Mouse (Mus musculus): ENCODE results near the gene Ghitm. TPM values are rescaled to one million over a fixed set of nuclear protein-coding genes. Genes with fewer than 3 reads are reported as not detected.
"Not testable (repeated sequence)": the region's sequence is repeated elsewhere in the genome, so short reads cannot be mapped to it uniquely, and the experiment has no call there.

The Ghitm gene
- total and polyA plus RNA-seq, 3 experiments, result 14.0 to 201 (median 188) TPM

DNA sequence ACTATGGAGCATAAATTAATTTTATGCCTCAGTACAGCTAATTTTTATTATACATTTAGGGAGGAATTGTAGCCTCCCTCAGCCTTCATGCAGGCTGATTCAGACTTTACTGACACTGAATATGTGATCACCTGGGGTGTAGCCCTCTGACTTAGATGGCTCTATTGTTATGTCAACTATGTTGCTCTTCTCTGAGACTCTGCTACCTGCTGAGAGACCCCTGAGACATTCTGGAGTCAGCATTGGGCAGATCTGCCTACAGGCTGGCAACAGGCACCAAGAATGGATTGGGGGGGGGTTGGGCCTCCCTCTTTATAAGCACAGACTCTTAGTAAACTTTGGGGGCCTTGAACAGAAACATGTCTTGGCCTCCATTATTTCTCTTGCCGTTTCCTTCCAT is 19.3 kb upstream of the Ghitm start:
- ATAC-seq (ENCODE audit: extremely low read depth, insufficient number of reproducible peaks, low FRiP score, poor library complexity, severe bottlenecking) (no peak), DNase-seq (ENCODE audit: low spot score) (no peak)
- Histone ChIP-seq H3K9me3 (replicated peaks) (no peaks in the 10 kb centered on the region), H3K4me1 (ENCODE audit: insufficient read depth, low read depth, low read length) (no peaks in the 10 kb centered on the region), H3K4me3 (ENCODE audit: low read depth, low read length) (no peak overlapping the region), H3K36me3 (replicated peaks) (no peaks in the 10 kb centered on the region), H3K27me3 (ENCODE audit: insufficient read depth, low read length) (no peaks in the 10 kb centered on the region)
- no peak for TF ChIP-seq TAL1 (conservative IDR thresholded peaks at IDR 0.05; ENCODE audit: low read depth, low read length)
- no peak for TF ChIP-seq GATA1 (IDR thresholded peaks at IDR 0.05; ENCODE audit: borderline replicate concordance, low read length)
- TF ChIP-seq POLR2AphosphoS5 (IDR thresholded peaks at IDR 0.05; ENCODE audit: insufficient replicate concordance, low read depth, low read length), result no peak
- no peak for TF ChIP-seq GATA2 (IDR thresholded peaks at IDR 0.05; ENCODE audit: borderline replicate concordance, low read depth, low read length)
- no peak for TF ChIP-seq CTCF (IDR thresholded peaks at IDR 0.05; ENCODE audit: low read depth, low read length)

DNA sequence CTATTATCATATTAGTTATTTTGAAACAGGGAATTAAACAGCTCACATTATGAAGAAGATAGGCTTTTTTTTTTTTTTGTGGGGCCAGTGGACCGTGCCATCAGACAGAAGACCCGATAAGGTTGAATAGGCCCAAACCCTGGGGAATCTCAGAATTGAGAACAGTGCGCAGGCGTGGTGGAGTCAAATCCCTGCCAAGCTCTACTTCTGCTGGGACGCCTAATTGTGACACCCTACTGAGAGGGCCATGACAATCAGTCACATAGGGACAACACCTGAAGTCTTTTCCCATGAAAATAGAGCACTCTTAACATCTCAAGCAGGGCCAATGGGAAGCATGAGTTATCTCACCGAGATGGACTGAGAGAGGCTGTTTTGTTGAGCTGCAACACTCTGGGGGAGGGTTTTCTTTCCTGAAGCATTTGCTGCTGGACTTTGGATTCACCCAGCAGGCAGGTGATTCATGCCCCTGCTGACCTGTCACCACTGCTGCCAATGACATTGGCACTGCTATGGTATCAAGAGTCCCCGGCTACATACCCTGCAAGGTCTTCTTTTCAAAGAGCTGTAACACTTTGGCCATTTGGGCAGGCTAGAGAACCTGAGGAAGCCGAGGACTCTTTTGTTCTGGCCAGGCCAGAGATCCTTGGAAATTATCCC is 4.1 kb upstream of the Ghitm start:
- Histone ChIP-seq H3K9me3 (replicated peaks) (no peaks in the 10 kb centered on the region), H3K4me1 (ENCODE audit: insufficient read depth, low read depth, low read length) (no peaks in the 10 kb centered on the region), H3K4me3 (ENCODE audit: low read depth, low read length) (no peak overlapping the region), H3K27me3 (ENCODE audit: insufficient read depth, low read length) (no peaks in the 10 kb centered on the region), H3K36me3 (replicated peaks) (no peaks in the 10 kb centered on the region)
- no peak for DNase-seq (ENCODE audit: low spot score)
- TF ChIP-seq GATA2 (IDR thresholded peaks at IDR 0.05; ENCODE audit: borderline replicate concordance, low read depth, low read length) (no peak), POLR2AphosphoS5 (IDR thresholded peaks at IDR 0.05; ENCODE audit: insufficient replicate concordance, low read depth, low read length) (no peak), CTCF (IDR thresholded peaks at IDR 0.05; ENCODE audit: low read depth, low read length) (no peak), GATA1 (IDR thresholded peaks at IDR 0.05; ENCODE audit: borderline replicate concordance, low read length) (no peak), TAL1 (conservative IDR thresholded peaks at IDR 0.05; ENCODE audit: low read depth, low read length) (no peak)
- no peak for ATAC-seq (ENCODE audit: extremely low read depth, insufficient number of reproducible peaks, low FRiP score, poor library complexity, severe bottlenecking)

DNA sequence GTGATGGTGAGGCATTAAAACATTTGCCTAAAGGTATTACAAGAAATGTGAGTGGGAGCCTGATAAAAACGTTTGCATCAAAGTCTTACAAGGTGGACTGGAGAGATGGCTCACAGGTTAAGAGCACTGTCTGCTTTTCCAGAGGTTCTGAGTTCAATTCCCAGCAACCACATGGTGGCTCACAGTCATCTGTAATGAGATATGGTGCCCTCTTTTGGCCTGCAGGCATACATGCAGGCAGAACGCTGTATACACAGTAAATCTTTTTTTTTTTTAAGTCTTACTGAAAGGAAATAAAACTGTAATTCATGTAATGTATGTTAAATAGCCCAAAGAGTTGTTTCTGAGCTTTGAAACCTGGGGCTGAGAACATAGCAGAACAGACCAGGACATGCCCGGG is 2.5 kb upstream of the Ghitm start:
- peaks cover 10% of the 10 kb centered on the region for H3K36me3 ChIP-seq (replicated peaks)
- H3K9me3 ChIP-seq (replicated peaks); H3K4me3 ChIP-seq (ENCODE audit: low read depth, low read length); H3K4me1 ChIP-seq (ENCODE audit: insufficient read depth, low read depth, low read length); ATAC-seq (ENCODE audit: extremely low read depth, insufficient number of reproducible peaks, low FRiP score, poor library complexity, severe bottlenecking); H3K27me3 ChIP-seq (ENCODE audit: insufficient read depth, low read length); DNase-seq (ENCODE audit: low spot score): not testable (repeated sequence)

DNA sequence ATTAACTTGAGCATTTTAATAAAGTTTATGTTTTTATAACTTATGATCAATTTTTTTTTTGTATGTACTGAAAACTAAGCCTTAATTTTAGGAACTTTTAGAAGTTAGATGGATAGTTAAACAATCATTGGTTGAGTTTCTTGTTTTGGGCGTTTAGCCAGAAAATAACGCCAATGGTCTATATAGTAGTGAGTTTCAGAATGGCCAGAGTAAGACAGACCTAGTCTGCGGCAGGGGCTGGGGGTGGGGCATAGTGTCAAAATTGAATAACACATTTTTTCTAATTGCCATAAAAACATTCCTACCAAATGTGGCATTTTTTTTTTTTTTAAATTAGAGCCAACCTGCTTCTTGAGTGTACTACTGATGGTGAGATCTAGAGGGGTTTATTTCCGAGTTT is 1.0 kb upstream of the Ghitm start:
- no peaks in the 10 kb centered on the region for H3K27me3 ChIP-seq (ENCODE audit: insufficient read depth, low read length)
- H3K9me3 ChIP-seq (replicated peaks), result no peaks in the 10 kb centered on the region
- TF ChIP-seq GATA1 (IDR thresholded peaks at IDR 0.05; ENCODE audit: borderline replicate concordance, low read length) (no peak), GATA2 (IDR thresholded peaks at IDR 0.05; ENCODE audit: borderline replicate concordance, low read depth, low read length) (no peak), CTCF (IDR thresholded peaks at IDR 0.05; ENCODE audit: low read depth, low read length) (no peak), TAL1 (conservative IDR thresholded peaks at IDR 0.05; ENCODE audit: low read depth, low read length) (no peak), POLR2AphosphoS5 (IDR thresholded peaks at IDR 0.05; ENCODE audit: insufficient replicate concordance, low read depth, low read length) (no peak)
- ATAC-seq (ENCODE audit: extremely low read depth, insufficient number of reproducible peaks, low FRiP score, poor library complexity, severe bottlenecking), result no peak
- no peak for DNase-seq (ENCODE audit: low spot score)
- peaks cover 23% of the 10 kb centered on the region for H3K36me3 ChIP-seq (replicated peaks)
- H3K4me3 ChIP-seq (ENCODE audit: low read depth, low read length), result no peak overlapping the region; the same call in 1 of the 2 replicates
- H3K4me1 ChIP-seq (ENCODE audit: insufficient read depth, low read depth, low read length), result peaks cover 7% of the 10 kb centered on the region

DNA sequence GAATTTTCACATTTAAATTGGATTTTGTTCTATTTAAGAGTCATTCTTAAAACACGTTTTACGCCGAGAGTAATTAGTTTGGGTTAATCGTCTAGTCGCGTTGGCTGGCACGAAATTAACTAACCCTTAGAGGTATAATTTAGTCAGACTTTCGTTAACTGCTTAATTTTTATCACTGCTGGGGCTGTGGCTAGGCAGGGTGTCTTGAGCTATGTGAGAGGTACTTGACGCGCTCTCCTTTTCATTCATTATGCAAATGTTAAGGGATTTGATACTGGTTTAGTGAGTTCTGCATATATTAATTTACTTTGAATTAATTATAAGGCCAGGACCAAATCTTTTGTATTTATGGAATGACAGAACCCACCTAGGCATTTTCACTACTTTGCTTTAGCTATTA is 599 bp upstream of the Ghitm start:
- Histone ChIP-seq H3K4me3 (ENCODE audit: low read depth, low read length) (peak overlapping the region; percentile 83), H3K36me3 (replicated peaks) (peaks cover 27% of the 10 kb centered on the region), H3K4me1 (ENCODE audit: insufficient read depth, low read depth, low read length) (peaks cover 7% of the 10 kb centered on the region), H3K27me3 (ENCODE audit: insufficient read depth, low read length) (no peaks in the 10 kb centered on the region), H3K9me3 (replicated peaks) (no peaks in the 10 kb centered on the region)
- TF ChIP-seq GATA1 (IDR thresholded peaks at IDR 0.05; ENCODE audit: borderline replicate concordance, low read length) (no peak), POLR2AphosphoS5 (IDR thresholded peaks at IDR 0.05; ENCODE audit: insufficient replicate concordance, low read depth, low read length) (no peak), CTCF (IDR thresholded peaks at IDR 0.05; ENCODE audit: low read depth, low read length) (no peak), TAL1 (conservative IDR thresholded peaks at IDR 0.05; ENCODE audit: low read depth, low read length) (no peak), GATA2 (IDR thresholded peaks at IDR 0.05; ENCODE audit: borderline replicate concordance, low read depth, low read length) (no peak)
- DNase-seq (ENCODE audit: low spot score) (no peak), ATAC-seq (ENCODE audit: extremely low read depth, insufficient number of reproducible peaks, low FRiP score, poor library complexity, severe bottlenecking) (no peak)

DNA sequence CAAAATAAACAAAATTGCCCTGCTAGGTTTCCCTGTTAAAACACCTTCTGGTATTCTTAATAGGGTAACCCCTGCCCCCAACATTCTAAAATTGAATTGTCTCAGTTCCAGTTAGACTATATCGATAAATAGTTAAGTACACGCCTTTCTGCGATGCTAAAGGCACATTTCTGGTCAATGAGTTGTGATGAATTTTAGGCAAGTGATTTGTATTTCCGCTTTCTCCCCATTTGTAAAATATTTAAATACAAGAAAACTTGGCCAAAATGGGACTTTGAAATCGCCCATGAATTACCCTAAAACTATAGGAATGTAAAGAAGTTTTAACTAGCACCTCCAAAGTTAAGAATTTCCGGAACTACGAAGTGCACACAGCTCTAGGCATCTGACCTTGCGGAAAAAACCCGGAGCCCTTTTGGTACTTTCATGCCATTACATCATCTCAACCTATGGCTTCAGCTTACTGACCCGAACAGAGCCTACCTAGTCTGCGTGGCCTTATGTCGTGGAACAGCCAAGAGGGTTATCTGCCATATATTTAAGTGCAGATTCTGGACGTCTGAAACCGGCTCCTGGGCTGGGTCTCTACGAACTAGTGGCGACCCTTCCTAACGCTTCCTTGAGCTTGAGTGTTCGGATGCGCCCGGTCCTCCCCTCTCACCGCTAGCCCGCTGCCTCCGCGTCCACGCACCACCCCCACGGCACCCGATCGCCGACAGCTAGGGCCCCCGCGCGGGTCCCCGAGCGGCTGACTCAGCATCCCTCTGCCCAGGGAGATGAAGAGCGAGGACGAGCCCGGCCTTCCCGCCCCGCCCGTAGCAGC is 557 bp downstream of the Ghitm start:
- peak overlapping the region; percentile 83 for H3K4me3 ChIP-seq (ENCODE audit: low read depth, low read length)
- H3K36me3 ChIP-seq (replicated peaks), result peaks cover 36% of the 10 kb centered on the region
- H3K27me3 ChIP-seq (ENCODE audit: insufficient read depth, low read length), result no peaks in the 10 kb centered on the region
- no peaks in the 10 kb centered on the region for H3K9me3 ChIP-seq (replicated peaks)
- DNase-seq (ENCODE audit: low spot score) (peak; percentile 25), ATAC-seq (ENCODE audit: extremely low read depth, insufficient number of reproducible peaks, low FRiP score, poor library complexity, severe bottlenecking) (no peak; the same call in 1 of the 2 replicates)
- TF ChIP-seq GATA2 (IDR thresholded peaks at IDR 0.05; ENCODE audit: borderline replicate concordance, low read depth, low read length) (no peak), POLR2AphosphoS5 (IDR thresholded peaks at IDR 0.05; ENCODE audit: insufficient replicate concordance, low read depth, low read length) (no peak), TAL1 (conservative IDR thresholded peaks at IDR 0.05; ENCODE audit: low read depth, low read length) (no peak), CTCF (IDR thresholded peaks at IDR 0.05; ENCODE audit: low read depth, low read length) (no peak), GATA1 (IDR thresholded peaks at IDR 0.05; ENCODE audit: borderline replicate concordance, low read length) (no peak)
- peaks cover 7% of the 10 kb centered on the region for H3K4me1 ChIP-seq (ENCODE audit: insufficient read depth, low read depth, low read length)
